Mouse (Mus musculus) myocyte (in vitro differentiated cells): ENCODE measurements around the gene Rbfox2. TPM values are rescaled to one million over a fixed set of nuclear protein-coding genes. Genes with fewer than 3 reads are reported as not detected.
"Not testable (repeated sequence)": the region's sequence is repeated elsewhere in the genome, so short reads cannot be mapped to it uniquely, and the experiment has no call there.

Source experiments
- H3K27me3 ChIP-seq: one replicate; pipeline ENCODE4 v1.6.1; 2011; ENCODE audit not compliant: control insufficient read depth, insufficient read depth, insufficient read length
- H3K36me3 ChIP-seq: one replicate; pipeline ENCODE4 v1.6.1; 2011; ENCODE audit not compliant: control insufficient read depth, insufficient read depth
- H3K4me2 ChIP-seq: one replicate; pipeline ENCODE4 v1.6.1; 2011; ENCODE audit warnings: low read depth, control low read depth
- H3K4me3 ChIP-seq: one replicate; pipeline ENCODE4 v1.5.1; 2011; ENCODE audit warnings: mild to moderate bottlenecking, control low read depth, moderate library complexity
- H3K79me2 ChIP-seq: one replicate; pipeline ENCODE4 v1.6.1; 2011; ENCODE audit not compliant: control insufficient read depth, insufficient read depth
- H3ac ChIP-seq: one replicate; pipeline ENCODE4 v1.6.1; 2011; ENCODE audit not compliant: control insufficient read depth, insufficient read length
- CEBPB ChIP-seq: IDR thresholded peaks from 2 replicates; pipeline ENCODE4 v1.6.1; 2011; ENCODE audit warnings: mild to moderate bottlenecking, moderate library complexity; ENCODE audit not compliant: poor library complexity, insufficient read depth, severe bottlenecking
- E2F4 ChIP-seq: IDR thresholded peaks from one replicate; pipeline ENCODE4 v1.6.1; 2011; ENCODE audit warnings: mild to moderate bottlenecking, control low read depth, moderate library complexity; ENCODE audit not compliant: insufficient read depth
- MAX ChIP-seq: IDR thresholded peaks from one replicate; pipeline ENCODE4 v1.6.1; 2011; ENCODE audit warnings: low read depth, mild to moderate bottlenecking, control low read depth
- MYOD1 ChIP-seq, 3 experiments: IDR thresholded peaks; one replicate each; pipeline ENCODE4 v1.6.1; 2011; ENCODE audit warnings: control low read depth in 2 of 3, low read depth in 2 of 3, mild to moderate bottlenecking in 2 of 3, moderate library complexity in 1 of 3; ENCODE audit not compliant: insufficient read length in 2 of 3, control insufficient read depth in 1 of 3
- MYOG ChIP-seq, 3 experiments: IDR thresholded peaks; one replicate each; pipeline ENCODE4 v1.6.1; 2011; ENCODE audit warnings: control low read depth in 2 of 3, low read depth in 2 of 3, mild to moderate bottlenecking in 2 of 3; ENCODE audit not compliant: insufficient read length in 2 of 3, control insufficient read depth in 1 of 3, insufficient read depth in 1 of 3
- POLR2A ChIP-seq: IDR thresholded peaks from one replicate; pipeline ENCODE4 v1.6.1; 2011; ENCODE audit warnings: low read depth, mild to moderate bottlenecking, control low read depth, moderate library complexity; ENCODE audit not compliant: insufficient read length
- POLR2AphosphoS2 ChIP-seq: IDR thresholded peaks from one replicate; pipeline ENCODE4 v1.6.1; 2011; ENCODE audit warnings: low read depth, control low read depth; ENCODE audit not compliant: insufficient read length
- REST ChIP-seq: IDR thresholded peaks from one replicate; pipeline ENCODE4 v1.6.1; 2011; ENCODE audit warnings: mild to moderate bottlenecking, control low read depth, moderate library complexity; ENCODE audit not compliant: insufficient read depth, insufficient read length
- SRF ChIP-seq: IDR thresholded peaks from one replicate; pipeline ENCODE4 v1.6.1; 2011; ENCODE audit warnings: low read depth; ENCODE audit not compliant: control insufficient read depth, insufficient read length
- TCF12 ChIP-seq: IDR thresholded peaks from one replicate; pipeline ENCODE4 v1.6.1; 2011; ENCODE audit warnings: mild to moderate bottlenecking, control low read depth; ENCODE audit not compliant: poor library complexity, insufficient read depth, severe bottlenecking
- TCF3 ChIP-seq: IDR thresholded peaks from one replicate; pipeline ENCODE4 v1.6.1; 2011; ENCODE audit warnings: low read depth, control low read depth; ENCODE audit not compliant: insufficient read length
- polyA plus RNA-seq: library from polyadenylated mRNA; unstranded; fragments of >200 nt; fragmentation: generic; extraction: Trizol; gene quantifications from one replicate; pipeline ENCODE4 v1.2.1, GENCODE M21; 2012; ENCODE audit warnings: missing spikeins

The Rbfox2 gene
- polyA plus RNA-seq, 1 experiment: 136 TPM

GRCm38 (mm10) chr15:77065259-77065852, 241.4 kb downstream of the Rbfox2 start:
- no peaks in the 10 kb centered on the region for H3K27me3 ChIP-seq
- no peak overlapping the region for H3K4me3 ChIP-seq
- no peak overlapping the region for H3K4me2 ChIP-seq
- no peaks in the 10 kb centered on the region for H3K36me3 ChIP-seq
- H3ac ChIP-seq: no peak overlapping the region
- TF ChIP-seq E2F4: no peak
- peak in 1 of 3 experiments; percentile 37 for TF ChIP-seq MYOG (IDR thresholded peaks at IDR 0.05; ENCODE audit: control insufficient read depth in 1 of 3, insufficient read depth in 1 of 3, insufficient read length in 2 of 3, low read depth in 2 of 3)
- H3K79me2 ChIP-seq: no peaks in the 10 kb centered on the region

- H3ac ChIP-seq: no peak overlapping the region
- H3K79me2 ChIP-seq: no peaks in the 10 kb centered on the region
- TF ChIP-seq SRF: no peak
- peak; percentile 33 for TF ChIP-seq POLR2A
- TF ChIP-seq POLR2AphosphoS2: peak; percentile 90
- no peaks in the 10 kb centered on the region for H3K27me3 ChIP-seq
- H3K4me2 ChIP-seq: no peak overlapping the region
- no peaks in the 10 kb centered on the region for H3K36me3 ChIP-seq
- no peak overlapping the region for H3K4me3 ChIP-seq
Observed at GRCm38 (mm10) chr15:77062746-77063145, 244.1 kb downstream of the Rbfox2 start.

- H3ac ChIP-seq, H3K4me2 ChIP-seq, H3K36me3 ChIP-seq, H3K79me2 ChIP-seq, H3K4me3 ChIP-seq, H3K27me3 ChIP-seq: not testable (repeated sequence)
Observed at GRCm38 (mm10) chr15:77059416-77059815, 247.4 kb downstream of the Rbfox2 start.

GRCm38 (mm10) chr15:77058566-77058965, 248.2 kb downstream of the Rbfox2 start:
- peak; percentile 51; the same call in 1 of the 2 replicates for TF ChIP-seq CEBPB
- no peak for TF ChIP-seq E2F4

GRCm38 (mm10) chr15:77056791-77057051, 250.1 kb downstream of the Rbfox2 start:
- Histone ChIP-seq H3K36me3 (no peaks in the 10 kb centered on the region), H3ac (no peak overlapping the region), H3K79me2 (no peaks in the 10 kb centered on the region), H3K4me3 (no peak overlapping the region), H3K27me3 (no peaks in the 10 kb centered on the region), H3K4me2 (no peak overlapping the region)
- TF ChIP-seq TCF3 (no peak), MAX (no peak), MYOG (IDR thresholded peaks at IDR 0.05; ENCODE audit: control insufficient read depth in 1 of 3, insufficient read depth in 1 of 3, insufficient read length in 2 of 3, low read depth in 2 of 3) (no peak), CEBPB (no peak), TCF12 (no peak), SRF (no peak), POLR2AphosphoS2 (no peak), MYOD1 (IDR thresholded peaks at IDR 0.05; ENCODE audit: control insufficient read depth in 1 of 3, insufficient read length in 2 of 3, low read depth in 2 of 3) (no peak), E2F4 (no peak), REST (no peak)

More at GRCm38 (mm10) chr15:77058566-77058965, 248.2 kb downstream of the Rbfox2 start:
- no peaks in the 10 kb centered on the region for H3K27me3 ChIP-seq
- H3ac ChIP-seq: no peak overlapping the region
- no peaks in the 10 kb centered on the region for H3K36me3 ChIP-seq
- H3K79me2 ChIP-seq: no peaks in the 10 kb centered on the region
- H3K4me2 ChIP-seq: no peak overlapping the region
- no peak overlapping the region for H3K4me3 ChIP-seq

- H3K27me3 ChIP-seq: no peaks in the 10 kb centered on the region
- H3ac ChIP-seq: no peak overlapping the region
- TF ChIP-seq TCF12: no peak
- H3K4me2 ChIP-seq: no peak overlapping the region
- no peaks in the 10 kb centered on the region for H3K36me3 ChIP-seq
- H3K4me3 ChIP-seq: no peak overlapping the region
- H3K79me2 ChIP-seq: no peaks in the 10 kb centered on the region
Observed at GRCm38 (mm10) chr15:77056001-77056790, 250.6 kb downstream of the Rbfox2 start.
